Mouse (Mus musculus): Measurements from ENCODE around the gene Rpp25. TPM values are rescaled to one million over a fixed set of nuclear protein-coding genes. Genes with fewer than 3 reads are reported as not detected.

Rpp25 gene
- polyA plus RNA-seq, 1 experiment, result 0.68 TPM

DNA sequence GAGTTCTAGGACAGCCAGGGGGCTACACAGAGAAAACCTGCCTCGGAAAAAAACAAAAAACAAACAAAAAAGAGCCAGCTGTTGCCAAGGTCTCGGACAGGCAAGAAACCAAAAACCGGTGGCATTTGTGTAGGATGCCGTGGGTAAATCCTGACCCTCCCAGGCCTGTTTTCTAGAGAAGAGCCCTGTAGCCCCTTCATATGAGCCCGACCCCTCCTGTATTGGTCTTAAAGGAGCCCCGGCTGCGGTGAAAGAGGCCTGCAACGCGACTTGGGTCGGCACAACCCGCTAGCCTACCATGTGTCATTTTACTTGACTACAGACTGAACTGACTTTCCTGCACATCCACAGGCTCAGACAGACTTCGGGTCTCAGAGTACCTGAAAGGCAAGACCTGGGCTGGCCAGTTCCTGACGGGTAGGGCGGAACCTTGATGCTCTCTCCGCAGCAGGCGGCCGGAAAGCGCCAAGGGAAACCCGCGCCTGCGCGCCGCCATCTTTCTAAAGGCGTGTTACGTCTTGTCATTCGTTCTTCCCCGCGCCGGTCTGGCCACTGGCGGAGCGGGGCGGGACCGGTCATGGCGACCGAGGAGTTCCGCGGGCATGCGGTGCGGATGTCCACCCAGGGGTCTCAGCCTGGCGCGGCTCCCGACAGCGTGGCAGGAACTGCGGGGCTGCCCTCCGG is 33.4 kb downstream of the Rpp25 start, which contains the start of gene Fam219b:
Fam219b (plus strand) TSS at position 485 of the 684 bp plus-strand sequence.
- TF ChIP-seq GATA1 (IDR thresholded peaks at IDR 0.05; ENCODE audit: low read length), result no peak

- no peak for TF ChIP-seq GATA1 (IDR thresholded peaks at IDR 0.05; ENCODE audit: low read length)
Measured at GRCm38 (mm10) chr9:57537728-57538181, 33.9 kb downstream of the Rpp25 start.

DNA sequence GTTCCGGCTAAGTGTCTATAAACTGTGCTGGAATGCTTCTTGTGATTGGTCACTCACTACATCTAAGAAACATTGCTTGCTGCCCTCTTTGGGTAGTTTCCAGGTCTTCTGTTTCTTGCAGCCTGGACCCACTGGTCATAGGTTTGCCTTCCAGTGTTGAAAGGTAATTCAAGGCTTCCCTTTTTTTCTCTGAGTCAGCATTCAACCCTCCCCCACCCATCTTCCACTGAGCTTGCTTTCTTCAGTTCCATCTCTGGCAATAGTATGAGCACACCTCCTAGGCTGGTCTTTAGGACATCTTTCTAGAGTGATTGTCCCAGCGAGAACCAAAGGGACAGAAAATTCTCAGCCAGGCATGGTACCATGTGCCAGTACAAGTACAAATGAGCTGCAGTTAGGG is 35.7 kb downstream of the Rpp25 start:
- no peak for TF ChIP-seq GATA1 (IDR thresholded peaks at IDR 0.05; ENCODE audit: low read length)

DNA sequence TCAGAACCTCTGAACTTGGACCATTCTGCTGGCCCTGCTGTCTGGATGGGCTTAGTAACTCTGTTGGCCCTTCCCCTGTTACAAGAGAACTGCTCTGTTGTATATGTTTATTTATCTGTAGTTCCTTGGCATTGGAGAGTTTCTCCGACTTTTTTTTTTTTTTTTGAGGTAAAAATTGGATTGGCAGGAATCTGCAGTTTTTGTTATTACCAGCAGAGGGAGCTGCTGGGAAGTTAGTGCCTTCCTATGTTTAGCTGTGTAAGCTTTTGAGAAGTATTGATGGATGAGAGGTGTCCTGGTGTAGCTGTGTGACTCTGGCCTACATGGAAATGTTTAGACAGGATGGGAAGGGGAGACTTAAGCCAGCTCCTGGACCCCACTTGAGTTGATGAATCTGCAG is 37.5 kb downstream of the Rpp25 start:
- no peak for TF ChIP-seq GATA1 (IDR thresholded peaks at IDR 0.05; ENCODE audit: low read length)

DNA sequence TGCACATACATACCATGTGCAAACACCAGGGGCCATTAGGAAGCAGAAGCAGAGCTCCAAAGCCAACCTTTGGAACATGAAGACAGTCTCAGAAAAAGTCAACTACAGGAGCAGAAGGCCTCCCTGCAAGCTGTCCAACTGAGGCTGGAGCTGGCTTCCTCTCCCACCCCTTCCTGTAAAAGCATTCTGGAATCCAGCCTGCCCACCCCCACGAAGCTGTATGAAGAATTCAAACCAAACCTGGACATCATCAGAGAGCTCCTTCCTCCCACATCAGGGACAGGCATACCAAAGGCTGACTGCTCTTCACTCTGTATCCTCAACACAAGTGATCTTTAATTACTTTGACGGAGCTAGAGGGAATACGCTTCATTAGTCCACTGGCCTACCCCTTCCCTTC is 40.1 kb downstream of the Rpp25 start:
- no peak for TF ChIP-seq GATA1 (IDR thresholded peaks at IDR 0.05; ENCODE audit: low read length)

DNA sequence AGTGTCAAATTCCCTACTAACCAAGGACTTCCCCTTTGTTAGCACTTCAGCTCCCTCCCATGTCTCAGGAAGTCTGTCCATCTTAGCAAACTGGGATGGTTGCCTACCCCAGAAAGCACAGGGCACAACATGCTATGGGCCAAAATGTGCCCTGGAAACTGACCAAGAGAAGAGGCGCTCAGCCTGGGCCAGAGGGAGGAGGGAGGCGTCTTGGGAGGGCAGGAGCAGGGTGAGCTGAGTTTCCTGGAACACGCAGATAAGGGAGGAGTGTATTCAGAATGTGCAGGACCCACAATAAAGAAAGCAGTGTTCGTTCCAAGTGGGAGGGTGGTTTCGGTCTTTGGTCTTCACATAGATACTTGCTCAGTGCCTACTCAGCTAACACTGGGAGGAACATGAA is 43.5 kb downstream of the Rpp25 start:
- no peak for TF ChIP-seq GATA1 (IDR thresholded peaks at IDR 0.05; ENCODE audit: low read length)

- TF ChIP-seq GATA1 (IDR thresholded peaks at IDR 0.05; ENCODE audit: low read length), result no peak
Measured at GRCm38 (mm10) chr9:57547869-57548268, 44.0 kb downstream of the Rpp25 start.

DNA sequence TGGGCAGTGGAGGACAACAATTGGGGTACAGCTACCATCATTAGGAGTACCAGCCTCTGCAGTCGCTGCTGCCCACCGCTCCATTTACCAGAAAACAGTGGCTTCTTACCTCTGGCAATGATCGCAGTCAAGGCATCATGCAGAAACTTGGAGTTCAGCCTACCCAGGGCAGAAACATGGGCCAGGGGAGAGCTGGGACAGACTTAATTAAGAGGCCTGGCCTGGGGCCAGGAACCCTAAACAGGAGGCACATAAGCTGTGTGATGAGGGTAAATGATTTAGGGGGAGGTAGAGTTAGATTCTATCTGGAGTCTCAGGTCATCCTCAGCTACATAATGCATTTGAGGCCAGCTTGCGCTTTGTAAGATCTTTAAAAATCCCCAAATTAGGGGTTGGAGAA is 45.4 kb downstream of the Rpp25 start:
- no peak for TF ChIP-seq GATA1 (IDR thresholded peaks at IDR 0.05; ENCODE audit: low read length)

DNA sequence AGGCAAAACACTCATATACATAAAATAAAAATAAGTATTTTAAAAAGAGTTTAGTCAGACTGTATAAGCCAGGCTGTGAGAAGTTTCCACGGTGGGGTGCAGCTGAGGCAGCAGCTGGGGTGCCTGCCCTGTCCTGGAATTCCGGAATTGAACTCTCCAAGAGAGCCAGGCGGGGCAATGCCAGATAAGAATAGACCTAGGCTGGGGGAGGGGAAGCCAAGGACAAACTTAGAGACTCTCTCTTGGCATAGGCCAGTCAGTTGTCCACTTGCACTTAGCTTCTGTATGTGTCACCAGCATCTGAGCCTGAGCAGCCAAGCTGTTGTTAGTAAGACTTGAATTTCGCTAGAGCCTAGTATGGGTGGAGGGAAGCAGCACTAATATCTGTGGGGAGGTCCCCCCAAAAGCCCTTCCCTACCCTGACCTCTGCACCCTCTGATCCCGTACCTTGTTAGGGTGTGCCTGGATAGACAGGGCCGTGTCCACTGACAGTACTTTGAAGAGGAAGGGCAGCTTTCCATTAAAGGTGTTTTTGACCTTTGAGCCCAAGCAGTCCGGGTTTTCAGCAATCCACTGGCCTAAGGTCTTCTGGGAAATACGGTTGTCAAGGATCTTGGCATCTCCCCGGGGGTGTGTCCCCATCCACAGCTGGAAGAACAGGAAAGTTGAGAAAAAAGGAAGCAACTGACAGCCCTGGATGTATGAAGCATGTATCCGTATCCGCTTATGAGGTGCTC is 46.5 kb downstream of the Rpp25 start:
- TF ChIP-seq GATA1 (IDR thresholded peaks at IDR 0.05; ENCODE audit: low read length), result no peak

DNA sequence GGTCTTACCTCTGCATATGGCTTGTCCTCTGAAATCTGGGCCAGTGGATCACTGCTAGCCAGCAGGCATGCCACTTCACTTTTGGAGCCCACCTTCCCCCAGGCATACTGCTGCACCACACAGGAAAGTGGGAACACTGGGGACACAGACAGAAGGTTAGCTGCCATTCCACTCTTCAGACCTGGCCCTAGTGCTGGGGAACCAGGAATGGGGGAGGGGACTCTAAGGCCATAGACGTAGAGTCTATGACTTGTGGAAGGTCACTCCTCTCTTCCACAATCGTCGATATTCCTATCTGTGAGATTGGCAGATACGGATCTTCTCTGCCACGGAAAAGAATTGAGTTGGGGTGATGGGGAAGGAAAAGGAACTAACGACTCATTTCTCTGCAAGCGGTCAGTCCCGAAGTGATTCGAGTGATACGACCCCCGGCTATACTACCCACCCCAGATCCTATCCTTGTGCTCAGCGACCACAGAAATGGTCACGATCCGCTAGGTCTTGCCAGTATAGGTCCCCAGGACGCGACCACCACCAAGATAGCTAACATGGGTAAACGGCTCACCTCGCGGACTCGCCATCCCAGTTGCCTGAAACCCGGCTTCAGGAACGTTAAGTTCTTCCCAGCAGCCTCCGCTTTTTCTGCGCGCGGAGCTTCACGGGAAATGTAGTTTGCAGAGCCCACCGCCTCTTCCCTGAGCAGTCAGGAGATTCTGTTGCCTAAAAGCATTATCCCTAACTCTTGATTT is 48.5 kb downstream of the Rpp25 start, which contains the start of gene Mpi:
Mpi (minus strand) TSS at position 625 of the 749 bp plus-strand sequence.
- TF ChIP-seq GATA1 (IDR thresholded peaks at IDR 0.05; ENCODE audit: low read length), result no peak

- TF ChIP-seq GATA1 (IDR thresholded peaks at IDR 0.05; ENCODE audit: low read length), result no peak
Measured at GRCm38 (mm10) chr9:57553119-57553518, 49.3 kb downstream of the Rpp25 start.

DNA sequence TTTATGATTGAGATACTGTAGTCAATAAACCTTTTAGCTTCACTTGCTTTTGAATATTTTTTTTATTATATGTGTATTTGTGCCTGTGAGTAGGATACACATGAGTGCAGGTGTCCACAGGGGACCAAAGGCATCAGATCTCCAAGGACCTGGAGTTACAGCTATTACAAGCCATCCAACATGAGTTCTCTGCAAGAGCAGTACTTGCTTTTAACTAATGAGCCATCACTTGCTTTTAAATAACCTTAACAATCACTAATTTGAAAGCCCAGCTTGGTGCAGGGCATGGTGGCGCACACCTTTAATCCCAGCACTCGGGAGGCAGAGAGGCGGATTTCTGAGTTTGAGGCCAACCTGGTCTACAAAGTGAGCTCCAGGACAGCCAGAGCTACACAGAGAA is 50.9 kb downstream of the Rpp25 start:
- TF ChIP-seq GATA1 (IDR thresholded peaks at IDR 0.05; ENCODE audit: low read length), result no peak

Other genes with a start within 250 kb of the Rpp25 start
- gene 1700017B05Rik, start 241.4 kb upstream of the Rpp25 start, polyA plus RNA-seq (2012), result 160 and 186 TPM in 2 replicates
- 4.0 and 7.2 TPM in 2 replicates for gene Ppcdc, start 63.9 kb upstream of the Rpp25 start, polyA plus RNA-seq (2012)
- gene Scamp5, start 36.0 kb upstream of the Rpp25 start, polyA plus RNA-seq (2012), result 0.10 and 0.11 TPM in 2 replicates
- gene Cox5a, start 17.2 kb downstream of the Rpp25 start, polyA plus RNA-seq (2012), result 549 and 806 TPM in 2 replicates
- gene Fam219b, start 33.5 kb downstream of the Rpp25 start, polyA plus RNA-seq (2012), result 27.5 and 37.6 TPM in 2 replicates
- 1.5 and 3.1 TPM in 2 replicates for gene Mpi, start 48.7 kb downstream of the Rpp25 start, polyA plus RNA-seq (2012)
- 3.8 and 21.2 TPM in 2 replicates for gene Scamp2, start 56.9 kb downstream of the Rpp25 start, polyA plus RNA-seq (2012)
- 4.9 and 5.4 TPM in 2 replicates for gene Ulk3, start 85.4 kb downstream of the Rpp25 start, polyA plus RNA-seq (2012)
- gene Cplx3, start 102.3 kb downstream of the Rpp25 start, polyA plus RNA-seq (2012), result not detected in 2 replicates
- gene Lman1l, start 116.7 kb downstream of the Rpp25 start, polyA plus RNA-seq (2012), result not detected in 2 replicates
- 348 and 435 TPM in 2 replicates for gene Csk, start 149.6 kb downstream of the Rpp25 start, polyA plus RNA-seq (2012)
- not detected in 2 replicates for gene Cyp1a2, start 179.7 kb downstream of the Rpp25 start, polyA plus RNA-seq (2012)
- gene Cyp1a1, start 183.9 kb downstream of the Rpp25 start, polyA plus RNA-seq (2012), result not detected in 2 replicates
- gene Edc3, start 204.5 kb downstream of the Rpp25 start, polyA plus RNA-seq (2012), result 10.8 and 13.6 TPM in 2 replicates